Mouse (Mus musculus): ENCODE results near the gene Trim72. TPM values are rescaled to one million over a fixed set of nuclear protein-coding genes. Genes with fewer than 3 reads are reported as not detected.

Gene Trim72
- polyA plus RNA-seq, 1 experiment from 2014 or later: not detected

DNA sequence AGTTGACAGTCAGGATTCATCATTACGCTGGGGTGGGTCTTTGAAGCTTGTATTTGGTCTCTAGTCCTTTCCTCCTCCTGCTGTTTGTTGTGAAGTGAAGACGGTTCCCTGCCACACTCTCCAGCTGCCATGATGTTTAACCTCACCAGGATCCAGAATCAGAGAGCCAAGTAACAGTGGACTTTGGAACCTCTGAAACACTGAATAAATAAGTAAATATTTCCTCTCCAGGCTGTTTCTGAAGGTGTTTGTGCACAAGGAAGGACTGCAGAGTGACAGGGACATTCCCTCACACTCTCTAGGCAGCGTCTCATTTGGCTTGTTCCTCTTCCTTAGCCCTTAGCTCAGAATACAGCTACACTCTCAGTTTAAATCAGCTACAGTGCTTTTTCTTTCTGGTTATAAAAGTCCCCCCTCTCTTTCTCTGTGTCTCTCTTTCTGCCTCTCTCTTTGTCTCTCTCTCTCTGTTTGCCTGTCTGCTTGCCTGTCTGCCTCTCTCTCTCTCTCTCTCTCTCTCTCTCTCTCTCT, 53.2 kb downstream of the Trim72 start:
- no peak overlapping the region for H3K27ac ChIP-seq (ENCODE audit: low read depth)
- TF ChIP-seq EP300 (IDR thresholded peaks at IDR 0.05; ENCODE audit: low read depth): no peak
- no peak for TF ChIP-seq CTCF (IDR thresholded peaks at IDR 0.05; ENCODE audit: low read depth)
- H3K9ac ChIP-seq (replicated peaks): no peak overlapping the region
- H3K9me3 ChIP-seq (ENCODE audit: low read length): no peaks in the 10 kb centered on the region
- no peaks in the 10 kb centered on the region for H3K36me3 ChIP-seq (replicated peaks; ENCODE audit: insufficient read depth, low read length)
- DNase-seq (no peak), ATAC-seq (peak; percentile 49; the same call in 1 of the 2 replicates)
- no peak overlapping the region for H3K4me3 ChIP-seq (ENCODE audit: low read depth, low read length)
- H3K4me1 ChIP-seq (ENCODE audit: insufficient read depth): peaks cover 27% of the 10 kb centered on the region
- WGBS (ENCODE audit: insufficient replicate concordance): 32% methylated on average over 3 of the region's 3 CpGs
- H3K4me2 ChIP-seq (ENCODE audit: low read depth, low read length): 0 out of 2 replicates have a peak overlapping the region, but pooled peaks have one; percentile 22
- H3K27me3 ChIP-seq (ENCODE audit: insufficient read depth, low read length): no peaks in the 10 kb centered on the region

DNA sequence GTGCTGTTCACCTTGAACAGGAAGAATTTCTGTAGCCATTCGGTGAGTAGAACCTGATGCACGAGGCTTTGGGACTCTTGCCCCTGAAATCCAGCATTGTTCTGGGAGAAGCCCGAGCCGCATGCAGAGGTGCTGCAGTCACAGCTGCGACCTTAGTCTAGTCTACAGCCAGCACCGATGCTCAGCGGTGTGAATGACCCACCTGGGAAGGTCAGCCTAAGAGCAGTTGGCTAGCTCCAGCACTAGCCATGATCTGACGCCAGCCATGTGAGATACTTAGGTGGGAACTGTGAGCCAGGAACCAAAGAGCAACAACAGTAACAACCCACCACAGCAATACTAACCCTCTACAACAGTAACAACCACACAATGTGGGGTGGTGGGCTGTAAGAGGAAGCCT, 54.1 kb downstream of the Trim72 start:
- peaks cover 21% of the 10 kb centered on the region for H3K4me1 ChIP-seq (ENCODE audit: insufficient read depth)

DNA sequence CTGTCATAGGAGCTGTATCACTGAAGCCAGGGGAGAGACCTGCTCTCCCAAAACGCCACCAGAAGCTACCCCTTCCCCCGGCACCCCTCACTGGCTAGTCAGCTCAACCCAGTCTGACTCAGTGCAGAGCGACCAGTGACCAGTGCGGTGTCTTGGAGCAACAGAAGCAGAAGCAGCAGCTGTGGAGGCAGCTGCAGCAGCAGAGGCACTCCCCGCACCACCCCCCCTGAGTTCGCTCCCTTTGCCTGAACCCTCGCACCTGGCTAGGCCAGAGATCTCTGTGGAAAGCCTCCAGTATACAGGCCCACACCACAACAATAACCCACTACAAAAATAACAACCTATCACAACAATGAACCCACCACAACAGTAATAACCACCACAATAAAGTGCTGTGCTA, 54.8 kb downstream of the Trim72 start:
- H3K4me3 ChIP-seq (ENCODE audit: low read depth, low read length): no peak overlapping the region
- H3K9me3 ChIP-seq (ENCODE audit: low read length): no peaks in the 10 kb centered on the region
- peak; percentile 51 for ATAC-seq
- no peaks in the 10 kb centered on the region for H3K27me3 ChIP-seq (ENCODE audit: insufficient read depth, low read length)
- no peaks in the 10 kb centered on the region for H3K36me3 ChIP-seq (replicated peaks; ENCODE audit: insufficient read depth, low read length)
- no peak overlapping the region for H3K9ac ChIP-seq (replicated peaks)
- no peak overlapping the region for H3K4me2 ChIP-seq (ENCODE audit: low read depth, low read length)
- H3K4me1 ChIP-seq (ENCODE audit: insufficient read depth): peaks cover 16% of the 10 kb centered on the region; the same call in 1 of the 2 replicates
- WGBS (ENCODE audit: insufficient replicate concordance): 40% methylated on average over 7 of the region's 7 CpGs
- H3K27ac ChIP-seq (ENCODE audit: low read depth): peak overlapping the region; percentile 46
- TF ChIP-seq CTCF (IDR thresholded peaks at IDR 0.05; ENCODE audit: low read depth): no peak
- no peak for TF ChIP-seq EP300 (IDR thresholded peaks at IDR 0.05; ENCODE audit: low read depth)
- DNase-seq: peak; percentile 39

More for the DNA sequence above, 54.1 kb downstream of the Trim72 start:
- Histone ChIP-seq H3K4me2 (ENCODE audit: low read depth, low read length) (no peak overlapping the region), H3K27me3 (ENCODE audit: insufficient read depth, low read length) (no peaks in the 10 kb centered on the region), H3K9ac (replicated peaks) (no peak overlapping the region), H3K9me3 (ENCODE audit: low read length) (no peaks in the 10 kb centered on the region), H3K27ac (ENCODE audit: low read depth) (no peak overlapping the region; the same call in 1 of the 2 replicates), H3K4me3 (ENCODE audit: low read depth, low read length) (no peak overlapping the region), H3K36me3 (replicated peaks; ENCODE audit: insufficient read depth, low read length) (no peaks in the 10 kb centered on the region)
- 72% methylated on average over 8 of the region's 8 CpGs for WGBS (ENCODE audit: insufficient replicate concordance)
- ATAC-seq (no peak), DNase-seq (no peak)
- TF ChIP-seq EP300 (IDR thresholded peaks at IDR 0.05; ENCODE audit: low read depth) (no peak), CTCF (IDR thresholded peaks at IDR 0.05; ENCODE audit: low read depth) (no peak)

DNA sequence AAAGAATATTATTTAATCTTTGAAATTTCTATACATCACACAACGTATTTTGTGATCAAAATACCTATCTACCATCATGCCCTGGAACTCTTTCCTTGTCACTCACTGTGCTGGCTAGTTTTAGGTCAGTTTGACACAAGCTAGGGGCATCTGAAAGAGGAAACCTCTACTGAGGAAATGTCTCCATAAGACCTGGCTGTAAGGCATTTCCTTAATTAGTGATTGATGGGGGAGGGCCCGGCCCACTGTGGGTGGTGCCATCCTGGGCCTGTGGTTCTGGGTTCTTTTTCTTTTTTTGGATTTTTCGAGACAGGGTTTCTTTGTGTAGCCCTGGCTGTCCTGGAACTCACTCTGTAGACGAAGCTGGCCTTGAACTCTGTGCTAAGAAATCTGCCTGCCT, 55.3 kb downstream of the Trim72 start:
- H3K4me1 ChIP-seq (ENCODE audit: insufficient read depth): peaks cover 16% of the 10 kb centered on the region; the same call in 1 of the 2 replicates
- H3K4me2 ChIP-seq (ENCODE audit: low read depth, low read length): no peak overlapping the region
- WGBS (ENCODE audit: insufficient replicate concordance): 57% methylated on average over 4 of the region's 4 CpGs
- DNase-seq (no peak), ATAC-seq (peak; percentile 35; the same call in 1 of the 2 replicates)
- H3K4me3 ChIP-seq (ENCODE audit: low read depth, low read length): no peak overlapping the region
- no peaks in the 10 kb centered on the region for H3K27me3 ChIP-seq (ENCODE audit: insufficient read depth, low read length)
- TF ChIP-seq CTCF (IDR thresholded peaks at IDR 0.05; ENCODE audit: low read depth) (no peak), EP300 (IDR thresholded peaks at IDR 0.05; ENCODE audit: low read depth) (no peak)
- no peak overlapping the region for H3K9ac ChIP-seq (replicated peaks)
- no peaks in the 10 kb centered on the region for H3K36me3 ChIP-seq (replicated peaks; ENCODE audit: insufficient read depth, low read length)
- H3K9me3 ChIP-seq (ENCODE audit: low read length): no peaks in the 10 kb centered on the region
- no peak overlapping the region; the same call in 1 of the 2 replicates for H3K27ac ChIP-seq (ENCODE audit: low read depth)

Other genes with a start within 250 kb of the Trim72 start
- gene Orai3, start 234.1 kb upstream of the Trim72 start, polyA plus RNA-seq (2015; fragmentation: Nextera tagmentation; extraction: Ambion mirVana): 19.2 and 21.1 TPM in 2 replicates
- 5.5 and 7.3 TPM in 2 replicates for gene Setd1a, start 227.3 kb upstream of the Trim72 start, polyA plus RNA-seq (2015; fragmentation: Nextera tagmentation; extraction: Ambion mirVana)
- 0.26 TPM in 1 of 2 replicates, not detected in the other for gene Gm49388, start 218.3 kb upstream of the Trim72 start, polyA plus RNA-seq (2015; fragmentation: Nextera tagmentation; extraction: Ambion mirVana)
- gene Hsd3b7, start 203.3 kb upstream of the Trim72 start, polyA plus RNA-seq (2015; fragmentation: Nextera tagmentation; extraction: Ambion mirVana): 218 and 224 TPM in 2 replicates
- gene Stx4a, start 179.7 kb upstream of the Trim72 start, polyA plus RNA-seq (2015; fragmentation: Nextera tagmentation; extraction: Ambion mirVana): 15.8 and 17.5 TPM in 2 replicates
- gene Stx1b, start 179.4 kb upstream of the Trim72 start, polyA plus RNA-seq (2015; fragmentation: Nextera tagmentation; extraction: Ambion mirVana): 0.18 and 0.48 TPM in 2 replicates
- gene Zfp646, start 127.7 kb upstream of the Trim72 start, polyA plus RNA-seq (2015; fragmentation: Nextera tagmentation; extraction: Ambion mirVana): 2.7 and 2.8 TPM in 2 replicates
- gene Zfp668, start 127.1 kb upstream of the Trim72 start, polyA plus RNA-seq (2015; fragmentation: Nextera tagmentation; extraction: Ambion mirVana): 3.7 and 4.5 TPM in 2 replicates
- gene Prss53, start 113.0 kb upstream of the Trim72 start, polyA plus RNA-seq (2015; fragmentation: Nextera tagmentation; extraction: Ambion mirVana): 0.39 and 0.43 TPM in 2 replicates
- not detected in 2 replicates for gene Gm21974, start 108.5 kb upstream of the Trim72 start, polyA plus RNA-seq (2015; fragmentation: Nextera tagmentation; extraction: Ambion mirVana)
- gene Vkorc1, start 108.3 kb upstream of the Trim72 start, polyA plus RNA-seq (2015; fragmentation: Nextera tagmentation; extraction: Ambion mirVana): 513 and 556 TPM in 2 replicates
- 30.5 and 32.5 TPM in 2 replicates for gene Bckdk, start 99.9 kb upstream of the Trim72 start, polyA plus RNA-seq (2015; fragmentation: Nextera tagmentation; extraction: Ambion mirVana)
- gene Kat8, start 91.4 kb upstream of the Trim72 start, polyA plus RNA-seq (2015; fragmentation: Nextera tagmentation; extraction: Ambion mirVana): 12.5 and 13.2 TPM in 2 replicates
- 13.7 and 15.2 TPM in 2 replicates for gene Prss8, start 73.8 kb upstream of the Trim72 start, polyA plus RNA-seq (2015; fragmentation: Nextera tagmentation; extraction: Ambion mirVana)
- 3.3 and 4.5 TPM in 2 replicates for gene Prss36, start 57.2 kb upstream of the Trim72 start, polyA plus RNA-seq (2015; fragmentation: Nextera tagmentation; extraction: Ambion mirVana)
- 94.5 and 99.2 TPM in 2 replicates for gene Fus, start 36.5 kb upstream of the Trim72 start, polyA plus RNA-seq (2015; fragmentation: Nextera tagmentation; extraction: Ambion mirVana)
- 25.8 TPM in 2 replicates for gene Pycard, start 10.1 kb upstream of the Trim72 start, polyA plus RNA-seq (2015; fragmentation: Nextera tagmentation; extraction: Ambion mirVana)
- 5.1 and 6.1 TPM in 2 replicates for gene Itgam, start 58.7 kb downstream of the Trim72 start, polyA plus RNA-seq (2015; fragmentation: Nextera tagmentation; extraction: Ambion mirVana)
- 0.51 TPM in 1 of 2 replicates, not detected in the other for gene Gm49368, start 58.7 kb downstream of the Trim72 start, polyA plus RNA-seq (2015; fragmentation: Nextera tagmentation; extraction: Ambion mirVana)
- gene Itgax, start 125.6 kb downstream of the Trim72 start, polyA plus RNA-seq (2015; fragmentation: Nextera tagmentation; extraction: Ambion mirVana): 0.26 and 0.34 TPM in 2 replicates
- gene Itgad, start 150.4 kb downstream of the Trim72 start, polyA plus RNA-seq (2015; fragmentation: Nextera tagmentation; extraction: Ambion mirVana): 0.28 and 0.31 TPM in 2 replicates
- gene Cox6a2, start 202.4 kb downstream of the Trim72 start, polyA plus RNA-seq (2015; fragmentation: Nextera tagmentation; extraction: Ambion mirVana): 1.1 and 15.6 TPM in 2 replicates
- 5.4 and 5.6 TPM in 2 replicates for gene Armc5, start 233.4 kb downstream of the Trim72 start, polyA plus RNA-seq (2015; fragmentation: Nextera tagmentation; extraction: Ambion mirVana)
- 1.7 and 2.2 TPM in 2 replicates for gene 9130023H24Rik, start 234.1 kb downstream of the Trim72 start, polyA plus RNA-seq (2015; fragmentation: Nextera tagmentation; extraction: Ambion mirVana)
- 10.1 and 10.4 TPM in 2 replicates for gene Tgfb1i1, start 242.9 kb downstream of the Trim72 start, polyA plus RNA-seq (2015; fragmentation: Nextera tagmentation; extraction: Ambion mirVana)